Mouse (Mus musculus) T-helper 2 cell (primary cell): ENCODE measurements around the gene Cldn24.

ENCODE experiments used
- in situ Hi-C: fragments of 300-600 bp; cut with MboI, MseI; formaldehyde crosslinking; loops from one replicate; pipeline ENCODE4 v1.15.1; 2025; ENCODE audit warnings: high pct_unique_total_duplicates

Gene Cldn24

GRCm38 (mm10) chr8:47826911-47827310 is 5.0 kb downstream of the Cldn24 start:
- in situ Hi-C loops, result no loop called here

- in situ Hi-C loops, result no loop called here
Observed at GRCm38 (mm10) chr8:47832616-47833015, 10.7 kb downstream of the Cldn24 start.

DNA sequence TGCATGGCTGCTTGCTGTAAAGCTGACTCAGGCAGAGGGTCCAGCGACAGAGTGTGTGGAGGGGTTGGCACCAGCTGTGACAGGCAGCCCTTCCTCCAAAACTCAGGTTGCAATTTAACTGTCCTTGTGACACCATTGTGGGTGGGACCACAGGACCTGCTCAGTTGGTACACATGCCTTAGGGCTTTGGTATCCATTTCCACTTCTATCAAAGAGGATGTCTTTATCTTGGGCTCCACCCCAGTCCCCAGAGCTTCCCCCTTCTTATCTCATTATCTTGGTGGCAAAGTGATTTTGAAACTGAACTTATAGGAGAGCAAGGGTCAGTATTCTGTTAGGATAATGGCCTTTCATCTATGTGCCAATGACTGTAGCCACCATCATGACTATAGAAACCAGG is 12.0 kb downstream of the Cldn24 start:
- in situ Hi-C loops, result no loop called here

- in situ Hi-C loops, result no loop called here
Observed at GRCm38 (mm10) chr8:47843063-47843462, 21.1 kb downstream of the Cldn24 start.

DNA sequence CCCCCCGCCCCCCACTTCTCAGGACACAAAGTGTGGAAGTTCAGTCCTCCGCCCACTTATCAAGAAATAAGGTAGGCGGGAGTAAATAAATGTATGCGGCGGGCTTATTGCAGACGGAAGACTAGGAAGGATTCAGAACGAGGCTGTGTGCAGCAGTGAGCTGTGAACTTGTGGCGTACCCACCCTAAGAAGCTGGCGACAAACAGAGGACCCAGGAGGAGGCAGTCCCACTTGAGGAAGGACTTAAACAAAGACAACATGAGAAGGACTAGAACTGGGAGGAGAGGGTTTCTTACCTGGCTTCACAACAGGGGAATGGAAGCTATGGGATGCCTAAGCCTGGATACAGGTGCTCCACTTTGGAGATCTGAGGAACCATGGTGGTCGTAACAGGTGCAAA is 21.7 kb downstream of the Cldn24 start:
- in situ Hi-C loops, result no loop called here

DNA sequence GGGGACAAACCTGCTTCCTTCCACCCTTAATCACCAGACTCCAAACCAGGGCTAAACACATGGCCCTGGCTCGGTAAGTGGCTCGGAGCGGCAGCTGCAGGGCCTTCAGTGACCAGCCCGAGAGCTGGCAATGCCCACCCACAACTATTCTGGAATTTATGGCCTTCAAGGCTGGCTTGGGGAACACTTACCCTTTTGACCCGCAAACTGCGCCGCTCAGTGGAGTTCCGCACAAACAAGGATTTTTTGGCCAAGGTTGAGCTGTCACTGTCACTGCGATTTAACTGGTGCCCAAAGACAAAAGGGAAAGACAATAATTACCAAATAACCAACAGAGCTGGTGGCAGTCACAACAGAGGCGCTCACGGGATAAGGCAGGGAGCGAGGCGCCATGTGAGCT is 24.0 kb downstream of the Cldn24 start:
- in situ Hi-C loops, result no loop called here

DNA sequence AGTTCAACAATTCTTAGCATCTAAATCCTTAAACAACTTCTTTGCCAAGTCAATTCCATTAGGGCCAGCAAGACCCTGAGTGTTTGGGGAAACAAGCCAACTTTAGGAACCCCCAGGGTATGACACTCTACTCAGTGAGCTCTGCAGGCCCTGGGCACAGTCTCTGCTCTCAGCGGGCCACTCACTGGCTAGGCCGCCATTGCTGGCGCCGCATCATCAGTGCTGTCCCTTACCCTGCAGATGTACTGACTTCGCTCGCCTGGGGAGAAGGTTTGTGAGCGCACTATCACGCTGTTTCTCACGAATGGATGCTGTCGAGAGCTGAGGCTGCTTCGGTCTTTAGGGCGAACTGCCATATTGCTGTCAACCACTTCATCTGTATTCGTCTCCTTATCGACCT is 25.2 kb downstream of the Cldn24 start:
- in situ Hi-C loops, result no loop called here

DNA sequence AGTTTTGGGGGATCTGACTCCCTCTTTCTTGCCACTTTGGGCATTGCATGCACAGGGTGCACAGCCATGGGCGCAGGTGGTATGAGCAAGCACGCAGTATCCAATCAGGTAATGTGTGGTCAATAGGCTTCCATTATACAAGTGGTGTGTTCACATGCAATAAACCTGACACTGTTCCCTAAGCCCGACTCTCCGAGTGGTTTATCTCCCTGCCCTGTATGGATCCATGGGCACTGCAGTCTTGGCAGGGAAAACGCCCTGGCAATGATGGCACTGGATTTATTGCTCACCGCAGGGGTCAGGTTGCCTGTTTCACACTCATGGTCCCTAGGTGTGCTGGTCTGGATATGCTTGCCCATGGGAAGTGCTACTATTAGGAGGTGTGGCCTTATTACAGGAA is 26.0 kb downstream of the Cldn24 start:
- in situ Hi-C loops, result no loop called here

GRCm38 (mm10) chr8:47849842-47850241 is 27.9 kb downstream of the Cldn24 start:
- in situ Hi-C loops, result no loop called here

GRCm38 (mm10) chr8:47851824-47852502 is 30.0 kb downstream of the Cldn24 start:
- in situ Hi-C loops, result no loop called here

GRCm38 (mm10) chr8:47852737-47853136 is 30.8 kb downstream of the Cldn24 start:
- in situ Hi-C loops, result no loop called here

DNA sequence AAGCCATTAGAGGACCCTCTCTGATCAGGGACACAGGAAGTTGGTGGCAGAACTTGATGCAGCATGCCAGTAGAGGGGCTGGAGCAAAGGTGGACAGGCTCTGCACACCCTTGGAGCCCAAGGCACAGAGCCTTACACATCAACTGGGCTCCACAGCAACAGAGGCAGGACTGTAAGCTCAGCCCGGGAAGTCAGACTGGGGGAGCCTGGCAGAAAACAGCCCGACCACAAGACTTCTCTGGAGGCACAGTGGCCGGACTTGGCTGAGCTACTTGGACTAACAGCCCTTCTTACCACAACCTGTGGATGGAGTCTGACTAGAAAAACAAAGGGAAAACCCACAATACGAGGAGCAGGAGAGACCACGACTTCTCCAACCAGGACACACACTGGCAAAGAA is 31.4 kb downstream of the Cldn24 start:
- in situ Hi-C loops, result no loop called here

DNA sequence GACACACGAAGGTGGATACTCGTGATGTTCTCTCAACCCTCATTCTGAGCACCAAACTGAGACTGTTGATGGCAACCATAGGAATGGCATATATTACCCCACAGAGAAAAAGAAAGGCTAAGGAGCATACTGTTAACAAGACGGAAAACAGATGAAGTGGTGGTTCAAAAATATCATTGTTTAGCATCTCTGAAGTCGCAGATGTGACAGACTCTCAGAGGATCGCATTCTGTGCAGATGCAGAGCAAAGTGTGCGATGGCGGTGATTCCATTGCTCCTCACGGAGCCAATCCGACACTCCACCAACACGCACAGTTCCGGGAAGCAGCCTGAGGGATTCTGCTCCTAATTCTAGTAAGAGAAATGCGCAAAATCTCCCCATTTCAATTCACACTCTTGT is 37.3 kb downstream of the Cldn24 start:
- in situ Hi-C loops, result no loop called here

DNA sequence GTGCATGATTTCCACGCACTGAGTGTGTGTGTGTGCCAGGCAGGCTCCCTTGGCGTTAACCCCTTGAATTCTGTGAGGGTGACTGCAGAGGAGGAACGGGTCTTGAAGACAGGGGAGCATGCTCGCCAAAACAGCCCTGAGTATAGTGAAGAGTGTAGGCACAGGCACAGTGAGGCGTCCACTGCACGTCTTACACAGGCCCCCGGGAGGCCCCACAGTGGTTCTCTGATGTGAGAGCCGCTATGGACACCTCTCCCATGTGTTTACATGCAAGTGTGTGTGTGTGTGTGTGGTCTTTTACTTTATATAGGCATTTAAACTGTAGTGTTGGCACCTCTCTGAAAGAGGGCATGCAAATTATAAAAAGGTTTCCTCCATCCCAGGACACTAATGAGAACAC is 44.6 kb downstream of the Cldn24 start:
- in situ Hi-C loops, result loop anchor here (5.0 kb wide), 1 partner anchor 151 kb away; no protein-coding TSS in a partner anchor

- in situ Hi-C loops, result loop anchor here (5.0 kb wide), 1 partner anchor 150 kb away; no protein-coding TSS in a partner anchor
Observed at GRCm38 (mm10) chr8:47867067-47867466, 45.1 kb downstream of the Cldn24 start.
